Mouse (Mus musculus) limb, embryonic 14.5 days (tissue): Measurements from ENCODE around the gene Rbm5. TPM values are rescaled to one million over a fixed set of nuclear protein-coding genes. Genes with fewer than 3 reads are reported as not detected.

Experiments used
- ATAC-seq: fragments of 200-750 bp; cut with Nextera tagmentation; 2 replicates; pipeline ENCODE4 v1.8.0; 2017; ENCODE audit warnings: low read depth, moderate number of reproducible peaks, moderate TSS enrichment; ENCODE audit not compliant: low FRiP score
- DNase-seq: peaks from one replicate; pipeline ENCODE4 v3.0.0-alpha.2; 2015; ENCODE audit warnings: low spot score
- H3K27ac ChIP-seq: fragments of 300-500 bp; sonication (generic); replicated peaks from 2 replicates; pipeline ENCODE4 v1.5.1; 2014; ENCODE audit warnings: low read depth, mild to moderate bottlenecking, low read length, moderate library complexity, mixed read lengths
- H3K27me3 ChIP-seq: fragments of 300-500 bp; sonication (generic); 2 replicates; pipeline ENCODE4 v1.6.1; 2014; ENCODE audit warnings: low read length, mixed read lengths; ENCODE audit not compliant: control insufficient read depth, insufficient read depth
- H3K36me3 ChIP-seq: fragments of 300-500 bp; sonication (generic); 2 replicates; pipeline ENCODE4 v1.6.1; 2014; ENCODE audit warnings: mild to moderate bottlenecking, low read length, moderate library complexity, mixed read lengths; ENCODE audit not compliant: control insufficient read depth, insufficient read depth
- H3K4me1 ChIP-seq: fragments of 300-500 bp; sonication (generic); 2 replicates; pipeline ENCODE4 v1.6.1; 2014; ENCODE audit warnings: antibody characterized with exemption, low read length, mixed read lengths; ENCODE audit not compliant: control insufficient read depth, insufficient read depth
- H3K4me2 ChIP-seq: fragments of 300-500 bp; sonication (generic); replicated peaks from 2 replicates; pipeline ENCODE4 v1.6.1; 2014; ENCODE audit warnings: low read depth, mild to moderate bottlenecking, low read length, moderate library complexity; ENCODE audit not compliant: severe bottlenecking
- H3K4me3 ChIP-seq: fragments of 300-500 bp; sonication (generic); replicated peaks from 2 replicates; pipeline ENCODE4 v1.5.1; 2014; ENCODE audit warnings: low read length
- H3K9ac ChIP-seq: fragments of 300-500 bp; sonication (generic); 2 replicates; pipeline ENCODE4 v1.6.1; 2014; ENCODE audit warnings: mild to moderate bottlenecking, low read depth, low read length, moderate library complexity; ENCODE audit not compliant: severe bottlenecking
- H3K9me3 ChIP-seq: fragments of 300-500 bp; sonication (generic); 2 replicates; pipeline ENCODE4 v1.6.1; 2016; ENCODE audit warnings: low read length; ENCODE audit not compliant: control insufficient read depth
- POLR2A ChIP-seq: fragments of 200-500 bp; IDR thresholded peaks from 2 replicates; pipeline ENCODE4 v1.8.0; 2012; ENCODE audit warnings: inconsistent platforms, mild to moderate bottlenecking, moderate library complexity, borderline replicate concordance; ENCODE audit not compliant: insufficient read depth, insufficient read length; ENCODE audit errors: extremely low read depth
- WGBS: fragments of 180-500 bp; shearing (Covaris S2); extraction: QIAGEN DNeasy Blood & Tissue Kit; methylation state at CpG from one replicate; pipeline ENCODE4 v1.1.7; 2014; 5-methylcytosine and 5-hydroxymethylcytosine counted together
- polyA plus RNA-seq, 2 experiments: library from polyadenylated mRNA; depleted of rRNA in 1 of 2; stranded (reverse) in 1 of 2; unstranded in 1 of 2; fragments of >200 nt; fragmentation: Nextera tagmentation in 1 of 2; extraction: Ambion mirVana in 1 of 2; gene quantifications; 2 replicates each; pipeline versions ENCODE4 v1.2.1 to v1.2.3; 2012 to 2014

The Rbm5 gene
- polyA plus RNA-seq, 2 experiments = 163 to 185 TPM

DNA sequence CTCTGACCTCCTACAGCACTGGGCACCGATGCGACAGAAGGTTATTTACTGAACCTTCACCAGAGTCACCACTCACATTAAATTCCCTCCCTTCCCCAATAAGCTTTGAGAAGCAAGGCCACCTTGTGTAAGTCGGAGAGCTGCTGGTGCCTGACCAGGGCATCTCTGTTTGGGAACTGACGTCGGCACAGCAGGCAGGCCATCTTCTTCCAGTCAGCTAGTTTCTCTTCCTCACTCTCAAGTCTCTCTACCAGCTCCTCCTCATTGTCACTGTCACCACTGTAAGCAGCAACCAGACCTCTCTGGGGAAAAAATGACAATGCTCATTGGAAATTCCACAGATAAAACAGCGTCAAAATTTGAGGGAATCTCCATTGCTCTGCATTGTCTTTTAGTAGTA lies 26.7 kb downstream of the Rbm5 start:
- DNase-seq (no peak), ATAC-seq (no peak)
- H3K27ac ChIP-seq = no peak overlapping the region
- peaks cover 98% of the 10 kb centered on the region for H3K36me3 ChIP-seq
- WGBS = 95% methylated on average over 6 of the region's 6 CpGs
- no peaks in the 10 kb centered on the region for H3K4me1 ChIP-seq
- H3K9me3 ChIP-seq = 0 out of 2 replicates have a peak, but pooled peaks cover 3% of the 10 kb centered on the region
- no peaks in the 10 kb centered on the region for H3K27me3 ChIP-seq
- no peak overlapping the region for H3K4me3 ChIP-seq
- no peak for TF ChIP-seq POLR2A
- no peak overlapping the region for H3K4me2 ChIP-seq
- no peak overlapping the region for H3K9ac ChIP-seq

DNA sequence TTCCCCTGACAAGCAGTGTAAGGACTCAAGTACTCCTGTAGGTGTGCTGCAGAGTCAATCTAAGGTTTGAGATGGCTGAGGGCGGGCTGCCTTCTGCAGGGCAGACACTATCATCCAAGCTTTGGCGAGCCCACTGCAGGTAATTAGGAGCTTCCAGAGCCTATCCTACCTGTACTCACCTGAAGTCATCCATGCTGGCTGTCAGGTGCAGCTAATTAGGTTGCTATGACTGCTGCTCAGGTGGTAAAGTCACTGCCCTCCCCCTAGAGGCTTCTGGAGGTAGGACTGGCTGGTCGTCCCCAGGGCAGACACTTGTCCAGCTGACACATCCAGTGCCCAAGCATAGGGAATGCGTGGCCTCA lies 32.0 kb downstream of the Rbm5 start:
- Histone ChIP-seq H3K9ac (no peak overlapping the region), H3K9me3 (no peaks in the 10 kb centered on the region), H3K4me2 (no peak overlapping the region), H3K27me3 (no peaks in the 10 kb centered on the region), H3K4me1 (peaks cover 29% of the 10 kb centered on the region), H3K27ac (no peak overlapping the region), H3K36me3 (peaks cover 60% of the 10 kb centered on the region), H3K4me3 (no peak overlapping the region)
- DNase-seq (peak; percentile 55), ATAC-seq (peak; percentile 27; the same call in 1 of the 2 replicates)
- 43% methylated on average over 4 of the region's 4 CpGs for WGBS
- no peak for TF ChIP-seq POLR2A

GRCm38 (mm10) chr9:107738020-107738840 lies 32.6 kb downstream of the Rbm5 start:
- no peak overlapping the region for H3K4me3 ChIP-seq

DNA sequence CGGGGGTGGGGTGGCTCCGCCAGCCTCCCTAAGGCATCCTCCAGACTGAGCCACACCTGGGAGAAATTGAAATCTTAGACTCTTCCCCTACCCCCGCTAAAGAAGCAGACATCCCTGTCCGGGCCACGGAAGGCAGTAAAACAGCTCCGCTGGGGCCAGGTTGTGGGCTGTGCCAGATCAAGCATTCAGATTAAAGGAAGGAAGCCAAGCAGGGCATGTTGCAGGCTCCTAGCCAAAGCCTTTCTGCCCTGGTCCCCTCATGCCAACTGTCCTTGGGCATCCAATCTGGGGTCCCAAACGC lies 34.7 kb downstream of the Rbm5 start:
- under 1% methylated on average over 7 of the region's 7 CpGs for WGBS
- Histone ChIP-seq H3K27ac (peak overlapping the region; percentile 90), H3K9ac (peak overlapping the region; percentile 5), H3K4me3 (peak overlapping the region; percentile 21), H3K27me3 (no peaks in the 10 kb centered on the region), H3K4me2 (peak overlapping the region; percentile 51), H3K36me3 (peaks cover 33% of the 10 kb centered on the region), H3K9me3 (no peaks in the 10 kb centered on the region), H3K4me1 (peaks cover 29% of the 10 kb centered on the region)
- no peak for TF ChIP-seq POLR2A
- ATAC-seq = peak; percentile 21; the same call in 1 of the 2 replicates
- DNase-seq = peak; percentile 64

More at GRCm38 (mm10) chr9:107738020-107738840, 32.6 kb downstream of the Rbm5 start:
- Histone ChIP-seq H3K27me3 (no peaks in the 10 kb centered on the region), H3K9me3 (no peaks in the 10 kb centered on the region), H3K9ac (no peak overlapping the region), H3K4me2 (no peak overlapping the region), H3K36me3 (peaks cover 54% of the 10 kb centered on the region), H3K4me1 (peaks cover 29% of the 10 kb centered on the region), H3K27ac (no peak overlapping the region)
- DNase-seq (peak; percentile 92), ATAC-seq (peak; percentile 64)
- TF ChIP-seq POLR2A = peak; percentile 42; the same call in 1 of the 2 replicates
- WGBS = 20% methylated on average over 7 of the region's 7 CpGs

- H3K9ac ChIP-seq = peak overlapping the region; percentile 13
- H3K36me3 ChIP-seq = peaks cover 27% of the 10 kb centered on the region
- peak overlapping the region; percentile 90 for H3K27ac ChIP-seq
- ATAC-seq (peak; percentile 7; the same call in 1 of the 2 replicates), DNase-seq (no peak)
- H3K9me3 ChIP-seq = no peaks in the 10 kb centered on the region
- H3K4me2 ChIP-seq = peak overlapping the region; percentile 51
- TF ChIP-seq POLR2A = no peak
- H3K4me1 ChIP-seq = peaks cover 31% of the 10 kb centered on the region
- H3K27me3 ChIP-seq = no peaks in the 10 kb centered on the region
- peak overlapping the region; percentile 21 for H3K4me3 ChIP-seq
- WGBS = 2% methylated on average over 17 of the region's 17 CpGs
Observed at GRCm38 (mm10) chr9:107735356-107736184, 35.2 kb downstream of the Rbm5 start.
